Mouse (Mus musculus) kidney, adult 10 weeks (tissue): Measurements from ENCODE around the gene Knl1. TPM values are rescaled to one million over a fixed set of nuclear protein-coding genes. Genes with fewer than 3 reads are reported as not detected.

Experiments
- polyA plus RNA-seq: library from polyadenylated mRNA; stranded (reverse); fragments of 350-450 nt; fragmentation: Illumina TruSeq; extraction: RNeasy Lipid Tissue Mini Kit (QIAGEN cat#74804); gene quantifications from one replicate; pipeline ENCODE4 v1.2.3, GENCODE M21; 2014; ENCODE audit warnings: low read depth, low replicate concordance

Gene Knl1
- 0.20 TPM for polyA plus RNA-seq

GRCm38 (mm10) chr2:119046649-119047611 lies at the start of gene Knl1:
Knl1 (plus strand) TSS chr2:119047119.

GRCm38 (mm10) chr2:119028941-119029551 lies 17.9 kb upstream of the Knl1 start, which contains the start of gene Ccdc32:
Ccdc32 (minus strand) TSS chr2:119029393.

GRCm38 (mm10) chr2:119034656-119035396 lies 12.1 kb upstream of the Knl1 start, which contains the start of gene Rpusd2:
Rpusd2 (plus strand) TSS chr2:119034790.

GRCm38 (mm10) chr2:119112438-119113112 lies 65.7 kb downstream of the Knl1 start, which contains the start of gene Rad51:
Rad51 (plus strand) TSS chr2:119112793.

Other genes starting within 250 kb of the Knl1 start
- 0.69 TPM for gene Knstrn, start 233.1 kb upstream of the Knl1 start, polyA plus RNA-seq
- gene Ivd, start 185.2 kb upstream of the Knl1 start, polyA plus RNA-seq: 94.4 TPM
- gene Bahd1, start 146.7 kb upstream of the Knl1 start, polyA plus RNA-seq: 3.3 TPM
- 1.2 TPM for gene Chst14, start 120.6 kb upstream of the Knl1 start, polyA plus RNA-seq
- gene Ccdc32, start 17.7 kb upstream of the Knl1 start, polyA plus RNA-seq: 11.6 TPM
- 3.2 TPM for gene Rpusd2, start 12.3 kb upstream of the Knl1 start, polyA plus RNA-seq
- 0.69 TPM for gene Rad51, start 65.7 kb downstream of the Knl1 start, polyA plus RNA-seq
- gene Rmdn3, start 109.9 kb downstream of the Knl1 start, polyA plus RNA-seq: 42.6 TPM
- not detected for gene Gchfr, start 120.7 kb downstream of the Knl1 start, polyA plus RNA-seq
- gene Gm14137, start 127.4 kb downstream of the Knl1 start, polyA plus RNA-seq: not detected
- 3.5 TPM for gene Zfyve19, start 161.5 kb downstream of the Knl1 start, polyA plus RNA-seq
- 1.9 TPM for gene Dnajc17, start 161.7 kb downstream of the Knl1 start, polyA plus RNA-seq
- 1.1 TPM for gene Ppp1r14d, start 182.8 kb downstream of the Knl1 start, polyA plus RNA-seq
- 14.7 TPM for gene Spint1, start 190.2 kb downstream of the Knl1 start, polyA plus RNA-seq
- 0.44 TPM for gene Rhov, start 224.2 kb downstream of the Knl1 start, polyA plus RNA-seq
- gene Vps18, start 241.6 kb downstream of the Knl1 start, polyA plus RNA-seq: 0.20 TPM